Mouse (Mus musculus) liver, embryonic 15.5 days (tissue): Measurements from ENCODE around the gene 2310009B15Rik. TPM values are rescaled to one million over a fixed set of nuclear protein-coding genes. Genes with fewer than 3 reads are reported as not detected.

ENCODE experiments used
- ATAC-seq: fragments of 200-750 bp; cut with Nextera tagmentation; 2 replicates; pipeline ENCODE4 v1.8.0; 2017; ENCODE audit warnings: moderate number of reproducible peaks, mild to moderate bottlenecking, moderate library complexity; ENCODE audit not compliant: insufficient read depth
- H3K27ac ChIP-seq: fragments of 300-500 bp; sonication (generic); replicated peaks from 2 replicates; pipeline ENCODE4 v1.5.1; 2015; ENCODE audit warnings: mild to moderate bottlenecking, inconsistent platforms
- H3K27me3 ChIP-seq: fragments of 300-500 bp; sonication (generic); 2 replicates; pipeline ENCODE4 v1.6.1; 2015; ENCODE audit warnings: mild to moderate bottlenecking, inconsistent platforms
- H3K36me3 ChIP-seq: fragments of 300-500 bp; sonication (generic); replicated peaks from 2 replicates; pipeline ENCODE4 v1.6.1; 2015; ENCODE audit warnings: moderate library complexity, mild to moderate bottlenecking, inconsistent platforms
- H3K4me1 ChIP-seq: fragments of 300-500 bp; sonication (generic); replicated peaks from 2 replicates; pipeline ENCODE4 v1.6.1; 2015; ENCODE audit warnings: inconsistent platforms
- H3K4me2 ChIP-seq: fragments of 300-500 bp; sonication (generic); 2 replicates; pipeline ENCODE4 v1.6.1; 2015; ENCODE audit warnings: moderate library complexity, mild to moderate bottlenecking, inconsistent platforms
- H3K4me3 ChIP-seq: fragments of 300-500 bp; sonication (generic); replicated peaks from 2 replicates; pipeline ENCODE4 v1.5.1; 2015; ENCODE audit warnings: mild to moderate bottlenecking, inconsistent platforms
- H3K9ac ChIP-seq: fragments of 300-500 bp; sonication (generic); 2 replicates; pipeline ENCODE4 v1.6.1; 2015; ENCODE audit warnings: moderate library complexity, mild to moderate bottlenecking, inconsistent platforms
- H3K9me3 ChIP-seq: fragments of 300-500 bp; sonication (generic); replicated peaks from 2 replicates; pipeline ENCODE4 v1.6.1; 2016; ENCODE audit warnings: inconsistent platforms
- WGBS: fragments of 180-500 bp; shearing (Covaris S2); methylation state at CpG from one replicate; pipeline ENCODE4 v1.1.7; 2015; ENCODE audit warnings: mixed read lengths; ENCODE audit not compliant: insufficient replicate concordance; 5-methylcytosine and 5-hydroxymethylcytosine counted together
- polyA plus RNA-seq: library from polyadenylated mRNA; unstranded; fragments of >200 nt; fragmentation: Nextera tagmentation; extraction: Ambion mirVana; gene quantifications from 2 replicates; pipeline ENCODE4 v1.2.1, GENCODE M21; 2015

Gene 2310009B15Rik
- polyA plus RNA-seq, 1 experiment from 2014 or later, result 9.6 TPM

GRCm38 (mm10) chr1:138841306-138842095 is 15.2 kb downstream of the 2310009B15Rik start:
- Histone ChIP-seq H3K27me3 (peaks cover 100% of the 10 kb centered on the region), H3K9ac (no peak overlapping the region), H3K4me3 (peak overlapping the region; percentile 29), H3K9me3 (no peaks in the 10 kb centered on the region), H3K36me3 (no peaks in the 10 kb centered on the region), H3K27ac (no peak overlapping the region), H3K4me2 (peak overlapping the region; percentile 52), H3K4me1 (peaks cover 8% of the 10 kb centered on the region)
- 2% methylated on average over 54 of the region's 54 CpGs for WGBS
- ATAC-seq, result no peak

DNA sequence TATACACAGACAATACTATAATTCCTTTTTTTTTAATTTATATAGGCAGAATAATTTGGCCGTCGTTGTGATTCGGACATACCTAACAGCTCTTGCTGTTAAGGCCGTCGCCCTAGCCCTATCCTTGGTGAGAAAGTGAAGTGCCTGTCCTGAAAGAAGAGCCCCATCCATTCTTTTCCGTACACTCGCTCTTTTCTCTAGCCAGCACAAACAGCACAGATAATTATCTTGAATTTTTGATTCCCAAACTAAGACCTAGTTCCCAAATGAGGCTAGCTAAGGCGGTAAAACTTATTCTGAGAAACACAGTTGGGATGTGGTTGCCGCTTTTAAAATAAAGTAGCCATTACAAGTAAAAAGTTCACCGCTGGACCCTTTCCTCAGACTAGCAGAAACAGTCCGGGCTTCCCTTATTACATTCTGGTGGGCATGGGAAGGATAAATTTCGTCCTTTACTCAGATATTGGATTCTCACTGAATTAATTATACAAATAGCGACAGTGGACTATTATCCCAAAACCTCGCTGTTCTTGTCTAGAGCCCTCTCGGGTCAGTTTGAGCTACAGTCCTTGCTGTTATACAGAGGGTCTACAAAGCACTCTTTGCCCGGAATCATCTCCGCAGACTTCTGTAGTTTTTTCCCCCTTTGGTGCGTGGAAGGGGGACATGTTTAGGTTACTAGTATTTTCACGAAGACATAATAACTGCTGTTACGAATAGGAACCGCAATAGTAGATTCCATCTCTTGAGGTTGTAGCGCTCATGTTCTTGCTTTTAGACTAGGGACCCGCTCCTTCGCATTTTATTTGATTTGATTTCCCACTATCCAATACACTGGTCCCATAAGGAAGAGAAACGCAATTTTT is 16.0 kb downstream of the 2310009B15Rik start:
- Histone ChIP-seq H3K4me2 (no peak overlapping the region), H3K4me3 (no peak overlapping the region), H3K4me1 (peaks cover 8% of the 10 kb centered on the region), H3K9me3 (no peaks in the 10 kb centered on the region), H3K9ac (no peak overlapping the region), H3K36me3 (no peaks in the 10 kb centered on the region), H3K27me3 (peaks cover 100% of the 10 kb centered on the region), H3K27ac (no peak overlapping the region)
- WGBS, result 9% methylated on average over 25 of the region's 25 CpGs
- no peak for ATAC-seq

- H3K4me1 ChIP-seq, result peaks cover 8% of the 10 kb centered on the region
- H3K9ac ChIP-seq, result no peak overlapping the region
- H3K4me2 ChIP-seq, result no peak overlapping the region
- H3K27me3 ChIP-seq, result peaks cover 100% of the 10 kb centered on the region
- no peaks in the 10 kb centered on the region for H3K9me3 ChIP-seq
- no peak overlapping the region for H3K4me3 ChIP-seq
- ATAC-seq, result no peak
- H3K36me3 ChIP-seq, result no peaks in the 10 kb centered on the region
- 11% methylated on average over 16 of the region's 16 CpGs for WGBS
- H3K27ac ChIP-seq, result no peak overlapping the region
Observed at GRCm38 (mm10) chr1:138839809-138840430, 16.7 kb downstream of the 2310009B15Rik start.

DNA sequence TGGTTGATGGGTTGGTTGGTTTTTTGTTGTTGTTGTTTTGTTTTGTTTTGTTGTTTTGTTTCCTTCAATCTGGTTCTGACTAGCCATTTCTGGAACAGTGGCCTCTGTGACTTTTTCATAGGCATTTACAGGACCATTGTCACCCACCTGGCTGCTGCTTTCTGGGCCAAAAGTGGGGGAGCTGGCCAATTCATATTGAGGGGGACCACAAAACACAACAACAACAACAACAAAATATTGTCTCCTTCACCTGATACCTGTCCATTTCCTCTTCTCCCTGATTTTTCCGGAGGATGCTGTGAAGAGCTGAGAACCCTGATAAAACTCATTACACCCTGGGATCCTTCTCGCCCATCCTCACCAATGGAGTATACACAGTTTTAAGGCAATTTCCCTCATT is 17.4 kb downstream of the 2310009B15Rik start:
- Histone ChIP-seq H3K36me3 (no peaks in the 10 kb centered on the region), H3K27ac (no peak overlapping the region), H3K4me3 (no peak overlapping the region), H3K27me3 (peaks cover 100% of the 10 kb centered on the region), H3K9ac (no peak overlapping the region), H3K4me1 (peaks cover 8% of the 10 kb centered on the region), H3K4me2 (no peak overlapping the region), H3K9me3 (no peaks in the 10 kb centered on the region)
- no peak for ATAC-seq
- 13% methylated on average over 2 of the region's 2 CpGs for WGBS

DNA sequence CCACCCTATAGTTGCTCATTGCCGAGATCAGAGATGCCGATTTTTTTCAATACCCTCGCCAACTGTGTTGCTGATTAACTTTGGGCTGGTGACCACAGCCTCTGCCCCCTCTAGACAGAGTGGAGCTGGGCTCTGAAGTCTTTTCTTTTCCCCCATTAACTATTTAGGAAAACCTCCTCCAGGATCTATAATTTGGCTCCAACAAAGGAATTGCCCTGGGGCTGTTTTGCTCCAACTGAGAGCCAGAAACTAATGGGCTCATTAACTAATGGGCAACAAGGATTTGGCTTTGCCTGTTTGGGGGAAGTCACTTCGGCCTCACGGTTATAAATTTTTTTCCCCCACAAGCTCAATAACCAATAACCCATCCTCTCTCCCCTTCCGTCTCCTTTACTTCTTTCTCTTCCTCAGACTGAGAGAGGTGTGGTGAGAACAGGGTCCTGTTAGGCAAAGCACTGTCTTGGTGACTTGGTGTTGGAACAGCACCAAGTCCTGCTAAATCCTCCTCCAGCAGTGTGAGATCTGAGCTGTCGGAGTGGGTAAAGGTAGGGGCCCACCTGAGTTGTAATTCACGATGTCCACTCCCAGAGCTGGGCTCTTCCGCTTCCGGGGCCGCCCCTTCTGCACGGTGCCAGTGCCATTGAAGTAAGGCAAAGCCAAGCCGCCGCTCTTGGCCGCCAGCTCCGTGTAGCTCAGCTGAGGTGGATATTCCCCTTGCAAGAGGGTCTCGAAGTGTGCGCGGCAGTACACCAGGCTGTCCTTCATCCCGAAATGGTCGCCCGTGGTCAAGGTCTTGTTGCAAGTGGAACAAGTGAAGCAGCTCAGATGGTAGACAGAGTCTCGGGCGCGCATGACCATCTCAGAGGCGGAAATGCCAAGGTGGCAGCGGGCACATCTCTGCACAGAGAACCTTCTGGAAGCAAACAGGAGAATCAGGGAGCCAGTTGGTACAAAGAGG is 18.6 kb downstream of the 2310009B15Rik start:
- WGBS, result 17% methylated on average over 27 of the region's 27 CpGs
- Histone ChIP-seq H3K9ac (no peak overlapping the region), H3K27ac (no peak overlapping the region), H3K27me3 (peaks cover 100% of the 10 kb centered on the region), H3K9me3 (no peaks in the 10 kb centered on the region), H3K36me3 (no peaks in the 10 kb centered on the region), H3K4me1 (peaks cover 3% of the 10 kb centered on the region; the same call in 1 of the 2 replicates), H3K4me2 (no peak overlapping the region), H3K4me3 (no peak overlapping the region)
- ATAC-seq, result no peak

DNA sequence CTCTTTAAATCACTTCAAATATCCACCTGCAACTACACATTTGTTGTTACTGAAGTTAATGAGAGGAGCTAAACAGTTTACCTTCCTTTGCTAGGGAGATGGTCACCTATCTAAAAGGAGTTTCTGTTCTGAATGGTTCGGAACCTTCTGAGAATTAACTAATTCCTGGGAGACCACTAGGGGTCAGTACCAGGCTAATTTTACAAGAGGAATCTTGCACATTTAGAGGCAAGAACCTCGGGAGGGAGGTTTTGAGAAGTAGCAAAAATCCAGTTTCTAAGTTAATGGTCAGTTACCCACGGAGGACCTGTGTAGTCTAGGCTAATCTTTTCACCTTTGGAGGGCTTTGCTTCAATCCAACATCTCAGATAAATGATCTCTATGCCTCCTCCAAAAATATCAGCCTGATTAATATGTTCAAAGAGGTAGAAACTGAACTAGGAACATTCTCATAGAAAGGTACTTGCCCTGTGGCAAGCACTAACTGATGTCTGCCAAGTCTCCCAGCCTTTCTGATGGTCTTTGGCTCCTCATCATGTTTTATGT is 21.2 kb downstream of the 2310009B15Rik start:
- Histone ChIP-seq H3K4me2 (no peak overlapping the region), H3K9ac (no peak overlapping the region), H3K4me1 (0 out of 2 replicates have a peak, but pooled peaks cover 3% of the 10 kb centered on the region), H3K9me3 (no peaks in the 10 kb centered on the region), H3K4me3 (no peak overlapping the region), H3K27ac (no peak overlapping the region), H3K27me3 (peaks cover 87% of the 10 kb centered on the region), H3K36me3 (no peaks in the 10 kb centered on the region)
- WGBS, result 2% methylated on average over 3 of the region's 3 CpGs
- ATAC-seq, result no peak

- Histone ChIP-seq H3K4me1 (0 out of 2 replicates have a peak, but pooled peaks cover 3% of the 10 kb centered on the region), H3K27me3 (peaks cover 46% of the 10 kb centered on the region), H3K4me2 (peak overlapping the region; percentile 67), H3K9me3 (no peaks in the 10 kb centered on the region), H3K4me3 (peak overlapping the region; percentile 42), H3K27ac (no peak overlapping the region), H3K9ac (no peak overlapping the region), H3K36me3 (no peaks in the 10 kb centered on the region)
- no peak for ATAC-seq
- under 1% methylated on average over 16 of the region's 16 CpGs for WGBS
Observed at GRCm38 (mm10) chr1:138831309-138831708, 25.3 kb downstream of the 2310009B15Rik start.

- H3K27ac ChIP-seq, result no peak overlapping the region
- H3K27me3 ChIP-seq, result peaks cover 1% of the 10 kb centered on the region
- H3K36me3 ChIP-seq, result no peaks in the 10 kb centered on the region
- ATAC-seq, result no peak
- no peaks in the 10 kb centered on the region for H3K9me3 ChIP-seq
- H3K4me2 ChIP-seq, result no peak overlapping the region
- 0 out of 2 replicates have a peak, but pooled peaks cover 3% of the 10 kb centered on the region for H3K4me1 ChIP-seq
- 61% methylated on average over 6 of the region's 6 CpGs for WGBS
- no peak overlapping the region for H3K4me3 ChIP-seq
- H3K9ac ChIP-seq, result no peak overlapping the region
Observed at GRCm38 (mm10) chr1:138826841-138827240, 29.8 kb downstream of the 2310009B15Rik start.

GRCm38 (mm10) chr1:138822985-138823322 is 33.7 kb downstream of the 2310009B15Rik start:
- H3K9me3 ChIP-seq, result no peaks in the 10 kb centered on the region
- no peak overlapping the region for H3K4me3 ChIP-seq
- no peak for ATAC-seq
- H3K4me2 ChIP-seq, result no peak overlapping the region
- H3K4me1 ChIP-seq, result no peaks in the 10 kb centered on the region
- no peaks in the 10 kb centered on the region for H3K36me3 ChIP-seq
- H3K27ac ChIP-seq, result no peak overlapping the region
- no peak overlapping the region for H3K9ac ChIP-seq
- WGBS, result 78% methylated on average over 1 of the region's 1 CpGs
- H3K27me3 ChIP-seq, result no peaks in the 10 kb centered on the region; the same call in 1 of the 2 replicates
